Mouse (Mus musculus) forebrain, embryonic 11.5 days (tissue): Measurements from ENCODE around the gene Gm10644. TPM values are rescaled to one million over a fixed set of nuclear protein-coding genes. Genes with fewer than 3 reads are reported as not detected.
"Not testable (repeated sequence)": the region's sequence is repeated elsewhere in the genome, so short reads cannot be mapped to it uniquely, and the experiment has no call there.

ENCODE experiments used
- ATAC-seq: fragments of 200-750 bp; cut with Nextera tagmentation; replicated peaks from 2 replicates; pipeline ENCODE4 v1.8.0; 2017; ENCODE audit warnings: moderate TSS enrichment; ENCODE audit not compliant: low FRiP score
- DNase-seq: peaks from one replicate; pipeline ENCODE4 v3.0.0-alpha.2; 2017; ENCODE audit warnings: low spot score
- H3K27ac ChIP-seq: fragments of 300-500 bp; sonication (generic); 2 replicates; pipeline ENCODE4 v1.5.1; 2014; ENCODE audit warnings: low read depth, low read length
- H3K27me3 ChIP-seq: fragments of 300-500 bp; sonication (generic); 2 replicates; pipeline ENCODE4 v1.6.1; 2014; ENCODE audit warnings: mild to moderate bottlenecking, low read length, mixed read lengths; ENCODE audit not compliant: control insufficient read depth, insufficient read depth
- H3K36me3 ChIP-seq: fragments of 300-500 bp; sonication (generic); 2 replicates; pipeline ENCODE4 v1.6.1; 2014; ENCODE audit warnings: mild to moderate bottlenecking, low read length, moderate library complexity, mixed read lengths; ENCODE audit not compliant: control insufficient read depth, insufficient read depth
- H3K4me1 ChIP-seq: fragments of 300-500 bp; sonication (generic); replicated peaks from 2 replicates; pipeline ENCODE4 v1.6.1; 2014; ENCODE audit warnings: low read length, mixed read lengths; ENCODE audit not compliant: control insufficient read depth, insufficient read depth
- H3K4me2 ChIP-seq: fragments of 300-500 bp; sonication (generic); 2 replicates; pipeline ENCODE4 v1.6.1; 2014; ENCODE audit warnings: low read depth, mild to moderate bottlenecking, low read length, moderate library complexity, mixed read lengths; ENCODE audit not compliant: severe bottlenecking
- H3K4me3 ChIP-seq: fragments of 300-500 bp; sonication (generic); 2 replicates; pipeline ENCODE4 v1.5.1; 2014; ENCODE audit warnings: low read depth, low read length
- H3K9ac ChIP-seq: fragments of 300-500 bp; sonication (generic); 2 replicates; pipeline ENCODE4 v1.6.1; 2014; ENCODE audit warnings: low read length
- H3K9me3 ChIP-seq: fragments of 300-500 bp; sonication (generic); 2 replicates; pipeline ENCODE4 v1.6.1; 2016; ENCODE audit warnings: low read length, mixed read lengths; ENCODE audit not compliant: control insufficient read depth
- WGBS: fragments of 180-500 bp; shearing (Covaris S2); extraction: QIAGEN DNeasy Blood & Tissue Kit; methylation state at CpG from one replicate; pipeline ENCODE4 v1.1.7; 2014; 5-methylcytosine and 5-hydroxymethylcytosine counted together
- polyA plus RNA-seq: library from polyadenylated mRNA; unstranded; fragments of >200 nt; fragmentation: Nextera tagmentation; extraction: Ambion mirVana; gene quantifications from 2 replicates; pipeline ENCODE4 v1.2.1, GENCODE M21; 2014

The Gm10644 gene
- polyA plus RNA-seq, 1 experiment from 2014 or later = 0.92 TPM

- not testable (repeated sequence) for H3K4me3 ChIP-seq, H3K9ac ChIP-seq, H3K4me2 ChIP-seq, H3K4me1 ChIP-seq, ATAC-seq, H3K9me3 ChIP-seq, H3K27me3 ChIP-seq, DNase-seq, H3K27ac ChIP-seq
- WGBS = 98% methylated on average over 2 of the region's 2 CpGs
- peaks cover 20% of the 10 kb centered on the region for H3K36me3 ChIP-seq
These were observed 28.2 kb upstream of the Gm10644 start for GRCm38 (mm10) chr8:83983222-83983621.

DNA sequence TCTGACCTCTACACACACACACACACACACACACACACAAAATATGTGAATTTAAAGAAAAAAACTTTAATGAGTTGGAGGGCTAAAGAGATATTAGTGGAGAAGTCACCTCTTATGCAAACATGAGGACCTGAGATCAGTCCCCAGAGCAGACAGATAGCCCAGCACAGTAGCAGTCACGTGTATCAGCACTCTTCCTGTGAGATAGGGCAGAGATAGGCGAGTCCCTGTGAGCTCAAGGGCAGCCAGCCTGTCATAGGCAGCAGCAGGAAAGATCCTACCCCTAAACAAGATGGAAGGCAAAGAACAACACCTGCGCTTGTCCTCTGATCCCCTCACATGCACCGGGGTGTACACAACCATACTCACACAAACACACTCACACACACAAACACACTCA is 27.4 kb upstream of the Gm10644 start:
- ATAC-seq = no peak

DNA sequence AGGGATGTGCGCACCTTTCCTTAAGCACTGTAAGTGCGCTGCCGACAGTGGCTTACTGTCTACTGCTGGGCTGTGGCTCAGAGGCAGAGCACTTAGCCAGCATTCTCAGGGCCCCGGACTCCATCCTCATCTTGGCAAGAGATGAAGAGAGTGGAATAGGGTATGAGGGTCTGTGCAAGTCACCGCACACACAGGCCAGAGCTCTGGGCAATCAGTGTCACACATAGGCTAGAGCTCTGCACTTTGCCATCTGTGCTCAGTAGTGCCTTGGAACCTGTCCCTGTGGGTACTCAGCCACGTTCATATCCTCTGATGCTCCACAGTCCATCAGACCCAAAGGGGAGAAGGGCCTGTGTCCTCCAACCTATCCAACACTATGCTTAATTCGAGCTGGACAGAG is 26.5 kb upstream of the Gm10644 start:
- no peaks in the 10 kb centered on the region for H3K9me3 ChIP-seq
- WGBS = 92% methylated on average over 7 of the region's 7 CpGs
- H3K36me3 ChIP-seq = peaks cover 14% of the 10 kb centered on the region
- no peaks in the 10 kb centered on the region for H3K27me3 ChIP-seq
- H3K4me1 ChIP-seq = peaks cover 4% of the 10 kb centered on the region; the same call in 1 of the 2 replicates
- no peak for DNase-seq
- no peak overlapping the region for H3K9ac ChIP-seq
- no peak for ATAC-seq
- no peak overlapping the region for H3K4me3 ChIP-seq
- H3K4me2 ChIP-seq = no peak overlapping the region
- no peak overlapping the region for H3K27ac ChIP-seq

More for the DNA sequence above, 27.4 kb upstream of the Gm10644 start:
- no peaks in the 10 kb centered on the region for H3K27me3 ChIP-seq
- WGBS = 90% methylated on average over 4 of the region's 4 CpGs
- H3K27ac ChIP-seq = no peak overlapping the region
- peaks cover 1% of the 10 kb centered on the region; the same call in 1 of the 2 replicates for H3K4me1 ChIP-seq
- H3K9me3 ChIP-seq = no peaks in the 10 kb centered on the region
- no peak for DNase-seq
- H3K36me3 ChIP-seq = peaks cover 20% of the 10 kb centered on the region
- H3K4me2 ChIP-seq = no peak overlapping the region
- no peak overlapping the region for H3K4me3 ChIP-seq
- no peak overlapping the region for H3K9ac ChIP-seq

GRCm38 (mm10) chr8:83980845-83981244 is 25.8 kb upstream of the Gm10644 start:
- no peak overlapping the region for H3K4me2 ChIP-seq
- H3K9me3 ChIP-seq = no peaks in the 10 kb centered on the region
- no peak overlapping the region for H3K9ac ChIP-seq
- H3K4me3 ChIP-seq = no peak overlapping the region
- ATAC-seq (no peak), DNase-seq (no peak)
- no peaks in the 10 kb centered on the region for H3K27me3 ChIP-seq
- 84% methylated on average over 8 of the region's 8 CpGs for WGBS
- H3K27ac ChIP-seq = no peak overlapping the region
- H3K36me3 ChIP-seq = peaks cover 13% of the 10 kb centered on the region
- H3K4me1 ChIP-seq = peaks cover 4% of the 10 kb centered on the region; the same call in 1 of the 2 replicates

GRCm38 (mm10) chr8:83980250-83980649 is 25.2 kb upstream of the Gm10644 start:
- no peak overlapping the region for H3K4me2 ChIP-seq
- no peaks in the 10 kb centered on the region for H3K27me3 ChIP-seq
- H3K36me3 ChIP-seq = peaks cover 13% of the 10 kb centered on the region
- H3K9ac ChIP-seq = no peak overlapping the region
- no peak overlapping the region for H3K27ac ChIP-seq
- 83% methylated on average over 1 of the region's 1 CpGs for WGBS
- ATAC-seq = no peak
- peaks cover 4% of the 10 kb centered on the region; the same call in 1 of the 2 replicates for H3K4me1 ChIP-seq
- no peak overlapping the region for H3K4me3 ChIP-seq
- H3K9me3 ChIP-seq = no peaks in the 10 kb centered on the region
- DNase-seq = no peak

DNA sequence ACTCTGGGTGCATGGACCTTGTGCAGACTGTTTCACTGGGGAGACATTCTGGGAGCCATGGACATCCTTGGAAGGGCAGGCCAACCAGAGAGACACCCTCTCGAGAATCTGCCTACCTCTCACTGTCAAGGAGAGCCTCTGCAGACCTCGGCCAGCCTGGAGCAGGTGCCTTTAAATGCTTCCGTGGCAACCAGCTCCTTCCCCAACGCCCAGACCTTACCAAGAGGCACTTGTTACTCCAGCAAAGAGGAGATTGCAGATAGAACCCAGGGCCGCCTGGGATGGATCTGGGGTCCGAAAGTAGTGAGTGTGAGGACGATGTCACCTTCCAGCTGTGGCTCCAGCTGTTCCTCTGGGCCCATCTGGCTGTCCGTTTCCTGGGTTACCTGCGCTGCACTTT is 23.2 kb upstream of the Gm10644 start:
- Histone ChIP-seq H3K4me1 (peaks cover 10% of the 10 kb centered on the region; the same call in 1 of the 2 replicates), H3K36me3 (peaks cover 13% of the 10 kb centered on the region), H3K4me3 (no peak overlapping the region), H3K27ac (no peak overlapping the region), H3K9ac (0 out of 2 replicates have a peak overlapping the region, but pooled peaks have one; percentile 6), H3K4me2 (no peak overlapping the region), H3K27me3 (no peaks in the 10 kb centered on the region), H3K9me3 (no peaks in the 10 kb centered on the region)
- ATAC-seq (no peak), DNase-seq (no peak)
- 78% methylated on average over 9 of the region's 9 CpGs for WGBS

DNA sequence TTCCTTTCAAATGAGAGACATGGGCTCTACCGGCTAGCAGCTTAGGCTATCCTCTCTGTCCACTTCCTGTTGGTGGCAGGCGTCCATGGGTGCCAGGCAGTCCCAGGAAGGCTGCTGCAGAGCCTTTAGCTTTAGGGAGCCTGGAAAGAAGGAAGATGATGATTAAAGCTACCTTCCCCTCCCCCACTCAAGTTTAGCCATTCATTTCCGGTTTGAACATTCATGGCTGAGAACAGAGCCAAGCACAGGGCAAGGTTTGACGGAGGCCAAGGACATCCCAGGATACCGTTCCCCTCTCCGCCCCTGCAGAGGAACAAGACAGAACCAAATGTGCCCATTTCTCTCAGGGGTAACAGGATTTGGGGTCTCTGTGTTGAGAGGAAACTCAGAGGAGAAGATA is 22.6 kb upstream of the Gm10644 start:
- Histone ChIP-seq H3K27me3 (no peaks in the 10 kb centered on the region), H3K4me2 (no peak overlapping the region), H3K4me3 (no peak overlapping the region), H3K4me1 (peaks cover 10% of the 10 kb centered on the region; the same call in 1 of the 2 replicates), H3K36me3 (peaks cover 13% of the 10 kb centered on the region), H3K9ac (no peak overlapping the region), H3K27ac (no peak overlapping the region), H3K9me3 (no peaks in the 10 kb centered on the region)
- ATAC-seq (no peak), DNase-seq (no peak)
- WGBS = 75% methylated on average over 6 of the region's 6 CpGs

- no peak for DNase-seq
- H3K36me3 ChIP-seq = peaks cover 10% of the 10 kb centered on the region
- no peaks in the 10 kb centered on the region for H3K9me3 ChIP-seq
- peaks cover 12% of the 10 kb centered on the region; the same call in 1 of the 2 replicates for H3K4me1 ChIP-seq
- no peak overlapping the region for H3K4me3 ChIP-seq
- H3K9ac ChIP-seq = no peak overlapping the region
- 89% methylated on average over 5 of the region's 5 CpGs for WGBS
- no peak overlapping the region for H3K4me2 ChIP-seq
- no peak overlapping the region for H3K27ac ChIP-seq
- no peak for ATAC-seq
- no peaks in the 10 kb centered on the region for H3K27me3 ChIP-seq
These were observed 21.9 kb upstream of the Gm10644 start for GRCm38 (mm10) chr8:83976779-83977350.

DNA sequence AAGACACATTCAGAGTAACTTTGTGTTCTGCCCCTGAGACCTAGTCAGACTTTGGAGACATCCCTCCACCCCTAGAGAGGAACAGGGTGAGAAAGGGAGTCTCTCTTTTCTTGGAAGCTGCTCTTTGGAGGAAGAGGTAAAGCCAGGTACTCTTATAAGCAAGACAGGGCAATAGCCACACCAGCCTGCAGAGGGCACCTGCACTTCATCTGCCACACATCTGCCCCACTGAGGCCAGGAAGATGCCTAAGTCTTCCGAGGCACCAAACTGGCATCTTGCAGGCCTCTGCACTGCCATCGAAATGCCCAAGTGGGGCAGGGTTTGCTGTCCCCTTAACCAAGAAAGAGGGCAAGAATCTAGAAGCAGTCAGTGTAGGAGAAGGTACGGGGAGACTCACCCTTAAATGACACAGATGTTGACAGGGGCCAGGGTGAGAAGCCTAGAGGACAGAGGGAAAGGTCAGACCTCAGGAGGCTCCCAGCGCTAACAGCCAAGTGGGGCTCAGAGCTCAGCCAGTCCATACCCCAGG is 21.2 kb upstream of the Gm10644 start:
- peaks cover 12% of the 10 kb centered on the region; the same call in 1 of the 2 replicates for H3K4me1 ChIP-seq
- WGBS = 82% methylated on average over 4 of the region's 4 CpGs
- ATAC-seq = no peak

More for the DNA sequence above, 21.2 kb upstream of the Gm10644 start:
- Histone ChIP-seq H3K4me2 (no peak overlapping the region), H3K36me3 (peaks cover 4% of the 10 kb centered on the region), H3K9ac (no peak overlapping the region), H3K4me3 (no peak overlapping the region), H3K9me3 (no peaks in the 10 kb centered on the region), H3K27ac (no peak overlapping the region), H3K27me3 (no peaks in the 10 kb centered on the region)
- DNase-seq = no peak
